Mouse (Mus musculus) embryonic fibroblast, embryonic 13.5 days (primary cell): ENCODE results near the gene Bhlhe40.
A peak's percentile ranks its signal among the peaks of the same experiment; 100 is the strongest.

ENCODE experiments used
- CTCF ChIP-seq: IDR thresholded peaks from 2 replicates; pipeline ENCODE4 v1.5.1; 2011; ENCODE audit warnings: mild to moderate bottlenecking, control low read depth, low read length, moderate library complexity, borderline replicate concordance; ENCODE audit not compliant: insufficient read depth
- POLR2A ChIP-seq: IDR thresholded peaks from 2 replicates; pipeline ENCODE4 v1.6.1; 2011; ENCODE audit warnings: low read depth, mild to moderate bottlenecking, control low read depth, low read length, moderate library complexity

GRCm38 (mm10) chr6:108667599-108668021, 7.2 kb downstream of the Bhlhe40 start:
- TF ChIP-seq POLR2A (peak; percentile 3; the same call in 1 of the 2 replicates), CTCF (no peak)
